Mouse (Mus musculus): ENCODE results near the gene Oxld1.
"Not testable (repeated sequence)": the region's sequence is repeated elsewhere in the genome, so short reads cannot be mapped to it uniquely, and the experiment has no call there.

The Oxld1 gene

DNA sequence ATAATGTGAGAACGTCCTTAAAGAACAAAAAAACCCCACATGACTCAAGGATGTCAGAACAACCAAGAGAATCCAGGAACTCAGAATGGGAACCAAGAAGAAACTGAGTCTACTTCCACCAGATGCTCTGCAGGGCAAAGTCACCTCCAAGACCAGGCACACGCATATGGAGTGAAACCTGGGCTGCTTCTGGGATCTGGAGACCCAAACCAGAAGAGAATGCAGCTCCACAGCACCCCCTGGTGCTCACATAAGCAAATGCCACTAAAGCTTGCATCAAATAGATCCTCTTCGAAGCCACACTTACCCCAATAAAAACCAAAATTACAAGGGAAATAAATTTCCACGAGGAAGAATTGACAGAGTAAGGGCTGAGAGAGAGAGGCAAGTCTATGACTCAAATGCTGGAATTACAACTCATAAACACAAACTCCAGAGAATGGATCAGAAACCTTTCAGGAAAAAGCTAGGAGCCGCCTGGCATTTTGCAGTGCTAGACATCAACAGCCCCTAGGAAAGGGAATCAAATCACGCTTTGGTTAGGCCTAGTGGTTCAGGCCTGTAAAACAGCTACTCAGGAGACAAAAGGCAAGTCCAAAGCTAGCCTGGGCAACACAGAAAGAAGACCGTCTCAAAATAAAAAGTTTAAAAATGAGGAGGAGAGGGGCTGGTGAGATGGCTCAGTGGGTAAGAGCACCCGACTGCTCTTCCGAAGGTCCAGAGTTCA lies 34.1 kb downstream of the Oxld1 start:
- DNase-seq (ENCODE audit: low read depth, low spot score), result peak; percentile 61

- DNase-seq (ENCODE audit: low read depth, low spot score), result no peak
These were observed 35.0 kb downstream of the Oxld1 start for GRCm38 (mm10) chr11:120422651-120423568.

GRCm38 (mm10) chr11:120418592-120418991 lies 39.3 kb downstream of the Oxld1 start:
- no peak for DNase-seq (ENCODE audit: low read depth, low spot score)

GRCm38 (mm10) chr11:120417852-120418251 lies 40.0 kb downstream of the Oxld1 start:
- DNase-seq (ENCODE audit: low read depth, low spot score), result no peak

DNA sequence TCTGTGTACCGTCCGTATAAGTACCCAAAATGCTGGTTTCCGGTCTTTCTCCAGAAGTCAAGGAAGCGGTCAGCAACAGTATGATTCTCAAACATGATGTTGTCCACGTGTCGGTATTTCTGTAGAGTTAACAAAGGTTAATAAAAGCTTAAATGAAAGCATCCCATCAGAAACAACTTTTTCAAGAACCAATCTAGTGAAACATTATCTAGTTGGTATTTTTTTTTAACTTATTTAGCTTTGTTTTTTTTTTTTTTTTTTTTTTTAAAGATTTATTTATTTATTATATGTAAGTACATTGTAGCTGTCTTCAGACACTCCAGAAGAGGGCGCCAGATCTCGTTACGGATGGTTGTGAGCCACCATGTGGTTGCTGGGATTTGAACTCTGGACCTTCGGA lies 44.2 kb downstream of the Oxld1 start:
- DNase-seq (ENCODE audit: low read depth, low spot score), result not testable (repeated sequence)
